Mouse (Mus musculus) heart, embryonic 12.5 days (tissue): ENCODE measurements around the gene Eri3. TPM values are rescaled to one million over a fixed set of nuclear protein-coding genes. Genes with fewer than 3 reads are reported as not detected.

Experiments used
- ATAC-seq: fragments of 200-750 bp; cut with Nextera tagmentation; 2 replicates; pipeline ENCODE4 v1.8.0; 2017; ENCODE audit warnings: moderate TSS enrichment, moderate library complexity; ENCODE audit not compliant: insufficient number of reproducible peaks, low FRiP score
- H3K27ac ChIP-seq: fragments of 300-500 bp; sonication (generic); 2 replicates; pipeline ENCODE4 v1.5.1; 2016; ENCODE audit warnings: mild to moderate bottlenecking, moderate library complexity; ENCODE audit not compliant: poor library complexity, severe bottlenecking
- H3K27me3 ChIP-seq: fragments of 300-500 bp; sonication (generic); replicated peaks from 2 replicates; pipeline ENCODE4 v1.6.1; 2016; ENCODE audit warnings: mild to moderate bottlenecking, moderate library complexity
- H3K36me3 ChIP-seq: fragments of 300-500 bp; sonication (generic); 2 replicates; pipeline ENCODE4 v1.6.1; 2016; ENCODE audit warnings: mild to moderate bottlenecking, moderate library complexity
- H3K4me1 ChIP-seq: fragments of 300-500 bp; sonication (generic); replicated peaks from 2 replicates; pipeline ENCODE4 v1.6.1; 2016; ENCODE audit warnings: mild to moderate bottlenecking
- H3K4me2 ChIP-seq: fragments of 300-500 bp; sonication (generic); 2 replicates; pipeline ENCODE4 v1.6.1; 2016; ENCODE audit warnings: mild to moderate bottlenecking, moderate library complexity
- H3K4me3 ChIP-seq: fragments of 300-500 bp; sonication (generic); 2 replicates; pipeline ENCODE4 v1.5.1; 2016; ENCODE audit warnings: mild to moderate bottlenecking
- H3K9ac ChIP-seq: fragments of 300-500 bp; sonication (generic); 2 replicates; pipeline ENCODE4 v1.6.1; 2016; ENCODE audit warnings: mild to moderate bottlenecking, moderate library complexity
- H3K9me3 ChIP-seq: fragments of 300-500 bp; sonication (generic); replicated peaks from 2 replicates; pipeline ENCODE4 v1.6.1; 2016; ENCODE audit warnings: mild to moderate bottlenecking, moderate library complexity
- WGBS: fragments of 180-500 bp; shearing (Covaris S2); methylation state at CpG from one replicate; pipeline ENCODE4 v1.1.7; 2016; 5-methylcytosine and 5-hydroxymethylcytosine counted together
- polyA plus RNA-seq: library from polyadenylated mRNA; unstranded; fragments of >200 nt; fragmentation: Nextera tagmentation; extraction: Ambion mirVana; gene quantifications from 2 replicates; pipeline ENCODE4 v1.2.1, GENCODE M21; 2016

Gene Eri3
- polyA plus RNA-seq, 1 experiment from 2014 or later: 119 TPM

DNA sequence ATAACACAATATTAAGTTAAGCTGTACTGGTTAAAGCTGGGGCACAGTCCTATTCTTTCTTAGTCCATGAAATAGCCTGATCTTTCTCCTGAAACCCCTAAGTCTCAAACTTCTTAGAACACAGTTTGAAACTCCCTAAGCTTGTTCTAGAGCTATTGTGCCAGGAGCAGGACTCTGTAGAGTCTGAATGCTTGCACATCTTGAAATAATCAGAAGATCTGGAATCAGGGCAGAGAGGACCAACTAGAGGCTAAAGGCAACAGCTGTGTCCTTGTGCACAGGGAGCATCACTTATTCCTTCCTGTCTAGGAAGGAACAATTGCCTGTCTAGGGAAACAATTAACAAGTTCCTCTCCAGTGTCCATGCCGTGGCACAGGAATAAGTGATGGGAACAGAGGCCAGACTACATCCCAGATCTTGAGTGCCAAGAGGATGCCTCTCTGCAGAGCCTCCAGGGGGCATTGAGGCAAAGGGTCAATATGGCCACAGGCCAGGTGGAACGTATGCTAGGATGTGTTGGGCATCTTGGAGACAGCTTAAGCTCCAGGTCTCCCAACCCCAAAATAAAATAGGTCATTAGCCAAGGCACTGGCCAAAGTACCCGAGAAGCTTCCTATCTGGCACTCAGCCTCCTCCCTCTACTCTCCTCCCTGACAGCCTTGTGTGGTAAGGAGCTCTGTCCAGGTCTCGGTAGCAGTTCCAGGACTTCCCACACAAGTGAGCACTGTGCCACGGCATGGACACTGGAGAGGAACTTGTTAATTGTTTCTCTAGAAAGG is 56.9 kb downstream of the Eri3 start:
- Histone ChIP-seq H3K4me2 (no peak overlapping the region), H3K9me3 (no peaks in the 10 kb centered on the region), H3K27ac (no peak overlapping the region), H3K9ac (no peak overlapping the region), H3K36me3 (peaks cover 26% of the 10 kb centered on the region), H3K4me1 (peaks cover 73% of the 10 kb centered on the region), H3K4me3 (no peak overlapping the region), H3K27me3 (no peaks in the 10 kb centered on the region)
- no peak for ATAC-seq
- 84% methylated on average over 5 of the region's 5 CpGs for WGBS

DNA sequence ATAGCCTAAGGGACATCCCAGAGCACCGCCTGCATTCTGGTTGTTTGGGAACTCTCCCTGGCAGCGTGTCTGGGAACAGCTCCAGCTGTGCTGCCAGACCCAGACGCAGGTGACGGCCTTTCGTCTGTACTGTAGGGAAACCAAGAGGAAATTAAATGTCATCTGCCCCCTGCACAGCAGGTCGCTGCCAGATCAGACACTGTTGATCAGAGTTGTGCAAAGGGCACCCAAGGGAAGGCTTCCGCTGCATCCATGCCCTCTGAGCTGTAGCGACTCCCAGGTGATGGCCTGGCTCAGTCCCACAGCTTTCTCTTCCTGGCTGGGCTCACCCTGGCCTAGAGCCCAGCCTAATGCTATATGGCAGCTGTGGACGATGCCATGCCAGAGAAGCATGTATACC is 58.1 kb downstream of the Eri3 start:
- Histone ChIP-seq H3K27me3 (no peaks in the 10 kb centered on the region), H3K36me3 (peaks cover 30% of the 10 kb centered on the region), H3K4me1 (peaks cover 69% of the 10 kb centered on the region)

DNA sequence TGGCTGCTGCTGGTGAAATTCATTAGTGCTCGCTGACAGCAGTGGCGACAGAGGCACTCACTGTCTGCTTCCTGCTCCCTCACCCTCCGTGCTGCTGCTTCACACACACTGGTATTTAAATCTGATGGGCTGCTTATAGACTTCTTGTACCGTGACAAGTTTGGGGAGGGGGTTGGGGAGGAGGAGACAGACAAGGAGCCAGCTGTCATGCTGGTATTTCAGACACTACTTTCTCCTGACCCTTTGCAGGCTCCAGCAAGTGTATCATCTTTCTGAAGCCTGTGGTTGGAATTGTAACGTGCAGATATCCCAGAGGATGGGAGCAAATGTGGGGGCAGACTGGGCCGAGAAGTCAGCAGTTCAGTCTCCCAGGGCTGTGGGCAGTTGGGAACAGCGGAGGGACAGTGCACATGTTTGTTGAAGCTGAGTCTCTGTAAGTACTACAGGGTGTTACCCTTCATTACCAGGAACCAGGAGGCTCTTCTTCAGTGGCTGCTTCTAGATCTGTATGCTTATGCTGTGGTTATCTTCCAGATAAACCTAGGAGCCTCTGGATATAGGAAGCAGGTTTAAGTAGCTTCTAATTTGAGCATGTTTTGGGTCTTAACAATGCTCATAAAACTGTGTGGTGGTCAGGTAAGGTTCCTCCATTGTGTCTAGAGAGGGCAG is 59.3 kb downstream of the Eri3 start:
- WGBS: 15% methylated on average over 7 of the region's 7 CpGs
- no peak overlapping the region for H3K4me3 ChIP-seq
- peaks cover 33% of the 10 kb centered on the region for H3K36me3 ChIP-seq
- no peaks in the 10 kb centered on the region for H3K27me3 ChIP-seq
- H3K9ac ChIP-seq: 0 out of 2 replicates have a peak overlapping the region, but pooled peaks have one; percentile 9
- peak overlapping the region; percentile 75 for H3K27ac ChIP-seq
- peak overlapping the region; percentile 33 for H3K4me2 ChIP-seq
- H3K4me1 ChIP-seq: peaks cover 65% of the 10 kb centered on the region
- ATAC-seq: 0 out of 2 replicates have a peak, but pooled peaks have one; percentile 18
- no peaks in the 10 kb centered on the region for H3K9me3 ChIP-seq

More for the DNA sequence above, 58.1 kb downstream of the Eri3 start:
- H3K9me3 ChIP-seq: no peaks in the 10 kb centered on the region
- H3K4me3 ChIP-seq: no peak overlapping the region
- H3K27ac ChIP-seq: no peak overlapping the region
- no peak for ATAC-seq
- no peak overlapping the region for H3K4me2 ChIP-seq
- no peak overlapping the region for H3K9ac ChIP-seq
- 68% methylated on average over 9 of the region's 9 CpGs for WGBS

DNA sequence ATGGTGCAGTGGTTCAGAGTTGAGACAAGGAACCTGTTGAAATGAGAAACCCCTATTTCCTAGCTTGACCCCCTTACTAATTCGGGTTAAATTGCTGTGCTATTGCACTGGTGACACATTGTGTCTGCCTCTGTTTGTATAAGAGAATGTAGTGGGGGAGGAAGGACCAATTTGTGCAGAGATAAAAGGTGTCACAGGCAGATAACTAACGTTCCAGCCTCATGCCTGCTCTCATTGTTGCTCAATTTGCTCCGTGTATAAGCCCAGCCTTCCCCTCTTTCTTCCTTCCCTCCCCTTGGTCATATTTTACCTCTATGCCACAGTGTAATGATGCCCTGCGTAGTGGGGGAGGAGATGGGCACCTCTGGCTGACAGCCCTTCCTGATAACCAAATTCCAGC is 61.2 kb downstream of the Eri3 start:
- Histone ChIP-seq H3K4me2 (no peak overlapping the region), H3K9ac (0 out of 2 replicates have a peak overlapping the region, but pooled peaks have one; percentile 30), H3K9me3 (no peaks in the 10 kb centered on the region), H3K36me3 (peaks cover 45% of the 10 kb centered on the region), H3K27me3 (no peaks in the 10 kb centered on the region), H3K4me3 (no peak overlapping the region), H3K27ac (no peak overlapping the region), H3K4me1 (peaks cover 47% of the 10 kb centered on the region)
- ATAC-seq: no peak
- WGBS: 11% methylated on average over 4 of the region's 4 CpGs

DNA sequence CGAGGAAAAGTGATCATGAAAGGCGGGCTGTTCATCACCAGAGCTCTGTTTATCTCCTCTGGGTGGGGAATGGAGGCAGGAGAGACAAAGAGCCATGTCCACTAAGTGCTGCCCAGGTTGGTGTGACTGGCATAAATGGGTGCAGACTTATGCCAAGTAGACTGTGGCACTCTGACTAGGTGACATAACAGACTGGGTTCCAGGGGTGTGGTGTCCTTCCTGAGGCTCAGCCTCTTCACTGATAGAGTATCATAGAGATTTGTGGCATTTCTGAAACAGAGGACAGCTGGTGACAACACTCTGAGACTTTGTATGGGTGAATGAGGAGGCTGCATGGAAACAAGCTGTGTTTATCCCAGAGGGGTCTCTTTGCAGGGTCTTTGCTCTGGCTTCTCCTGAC is 61.6 kb downstream of the Eri3 start:
- ATAC-seq: no peak
- WGBS: 24% methylated on average over 2 of the region's 2 CpGs
- Histone ChIP-seq H3K36me3 (peaks cover 50% of the 10 kb centered on the region), H3K4me2 (no peak overlapping the region), H3K27me3 (no peaks in the 10 kb centered on the region), H3K9me3 (no peaks in the 10 kb centered on the region), H3K9ac (0 out of 2 replicates have a peak overlapping the region, but pooled peaks have one; percentile 30), H3K27ac (no peak overlapping the region), H3K4me3 (no peak overlapping the region), H3K4me1 (peaks cover 44% of the 10 kb centered on the region)

DNA sequence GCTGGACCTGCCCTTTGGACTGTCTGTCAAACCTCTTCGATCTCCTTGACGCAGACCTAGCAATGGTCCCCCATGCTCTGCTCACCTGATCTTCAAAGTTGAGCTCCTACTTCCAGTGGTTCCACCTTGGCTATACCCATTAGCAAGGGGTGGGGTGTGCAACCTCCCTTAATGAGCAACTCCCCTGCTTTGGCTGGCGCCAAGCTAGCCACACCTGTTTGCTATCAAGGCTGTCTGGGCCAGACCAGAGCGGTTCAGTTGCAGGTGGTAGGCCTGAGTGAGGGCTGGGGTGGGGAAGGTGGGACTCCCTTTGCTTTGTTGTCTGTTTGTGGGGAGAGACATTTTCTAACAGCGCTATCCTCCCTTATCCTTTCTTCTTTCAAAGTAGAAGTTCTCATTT is 62.5 kb downstream of the Eri3 start:
- no peak overlapping the region for H3K9ac ChIP-seq
- ATAC-seq: no peak
- no peaks in the 10 kb centered on the region for H3K9me3 ChIP-seq
- 90% methylated on average over 5 of the region's 5 CpGs for WGBS
- peaks cover 49% of the 10 kb centered on the region for H3K36me3 ChIP-seq
- no peak overlapping the region for H3K4me3 ChIP-seq
- H3K27ac ChIP-seq: no peak overlapping the region
- peaks cover 37% of the 10 kb centered on the region for H3K4me1 ChIP-seq
- no peaks in the 10 kb centered on the region for H3K27me3 ChIP-seq
- no peak overlapping the region for H3K4me2 ChIP-seq

DNA sequence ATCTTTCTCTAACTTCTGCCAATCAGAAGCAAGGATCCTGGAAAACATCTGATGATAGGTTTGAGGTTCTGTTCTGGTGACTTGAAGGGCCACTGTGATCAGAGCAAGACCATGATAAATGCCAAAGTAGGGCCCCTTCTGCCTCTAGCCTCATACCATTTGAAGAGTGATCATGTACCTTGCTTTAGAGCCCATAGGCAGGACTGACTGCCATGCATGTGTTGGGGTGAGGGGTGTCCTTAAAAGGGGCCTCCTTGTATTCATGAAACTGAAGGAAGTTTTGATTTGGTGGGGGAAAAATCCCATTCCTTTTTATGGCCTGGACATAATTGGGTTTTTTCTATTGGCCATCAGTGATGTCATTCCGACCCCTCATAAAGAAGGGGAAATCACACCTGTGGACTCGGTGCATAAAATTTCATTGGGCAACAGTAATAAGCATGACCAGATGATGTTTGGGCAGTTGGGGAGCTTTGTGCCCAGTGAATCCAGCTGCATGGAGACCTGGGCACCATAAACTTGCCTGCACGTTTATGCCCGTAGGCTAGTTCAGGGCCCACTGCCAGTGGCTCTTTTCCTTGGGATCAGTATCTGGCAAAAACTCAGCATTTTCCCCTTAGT is 63.1 kb downstream of the Eri3 start:
- Histone ChIP-seq H3K4me3 (no peak overlapping the region), H3K27me3 (no peaks in the 10 kb centered on the region), H3K4me2 (no peak overlapping the region), H3K27ac (no peak overlapping the region), H3K9me3 (no peaks in the 10 kb centered on the region), H3K4me1 (peaks cover 31% of the 10 kb centered on the region), H3K36me3 (peaks cover 47% of the 10 kb centered on the region), H3K9ac (no peak overlapping the region)
- 89% methylated on average over 4 of the region's 4 CpGs for WGBS
- no peak for ATAC-seq

DNA sequence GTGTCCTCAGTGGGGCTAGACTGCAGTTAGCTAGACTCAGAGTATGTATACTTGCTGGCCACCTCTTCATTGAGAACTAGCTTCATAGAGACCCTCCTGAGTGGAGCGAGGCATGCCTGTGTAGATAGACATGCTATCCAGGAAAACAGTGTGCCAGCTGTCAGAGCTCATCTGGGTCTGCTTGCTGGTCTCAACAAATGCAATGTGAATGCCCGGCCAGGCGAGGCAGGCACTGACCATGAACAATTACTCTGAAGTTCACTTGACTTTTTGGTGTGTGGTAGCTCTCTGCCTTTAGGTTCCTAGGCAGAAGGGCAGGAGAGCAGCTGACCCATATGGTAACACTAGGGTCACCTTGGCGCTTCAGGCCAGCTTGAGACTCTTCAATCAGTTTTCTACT is 66.4 kb downstream of the Eri3 start:
- H3K27ac ChIP-seq: no peak overlapping the region
- H3K27me3 ChIP-seq: no peaks in the 10 kb centered on the region
- H3K36me3 ChIP-seq: peaks cover 58% of the 10 kb centered on the region
- peaks cover 6% of the 10 kb centered on the region for H3K4me1 ChIP-seq
- H3K9ac ChIP-seq: no peak overlapping the region
- H3K9me3 ChIP-seq: no peaks in the 10 kb centered on the region
- ATAC-seq: no peak
- H3K4me2 ChIP-seq: no peak overlapping the region
- 83% methylated on average over 4 of the region's 4 CpGs for WGBS
- H3K4me3 ChIP-seq: no peak overlapping the region

DNA sequence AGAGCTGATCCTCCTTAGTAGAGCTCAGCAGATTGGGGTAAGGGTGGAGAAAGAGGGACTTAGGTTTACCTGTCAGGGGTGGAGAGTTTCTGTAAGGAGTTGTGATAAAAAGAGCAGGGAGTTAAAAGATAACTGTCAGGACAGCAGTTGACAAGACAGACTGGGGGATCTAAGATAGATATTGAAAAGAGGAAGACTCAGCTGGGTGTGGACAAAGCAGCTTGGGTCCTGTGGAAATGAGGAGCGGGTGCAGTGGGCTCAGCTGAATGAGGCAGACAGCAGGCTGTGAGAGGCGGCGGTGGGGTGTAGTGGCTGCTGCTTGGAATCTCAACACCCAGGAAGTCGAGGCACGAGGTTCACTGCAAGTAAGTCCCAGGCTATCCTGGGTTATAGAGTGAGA is 72.1 kb downstream of the Eri3 start:
- H3K4me2 ChIP-seq: no peak overlapping the region
- no peaks in the 10 kb centered on the region for H3K27me3 ChIP-seq
- WGBS: 82% methylated on average over 5 of the region's 5 CpGs
- H3K4me3 ChIP-seq: no peak overlapping the region
- H3K36me3 ChIP-seq: peaks cover 31% of the 10 kb centered on the region; the same call in 1 of the 2 replicates
- H3K27ac ChIP-seq: 0 out of 2 replicates have a peak overlapping the region, but pooled peaks have one; percentile 4
- no peak for ATAC-seq
- no peaks in the 10 kb centered on the region for H3K9me3 ChIP-seq
- peaks cover 18% of the 10 kb centered on the region for H3K4me1 ChIP-seq
- H3K9ac ChIP-seq: no peak overlapping the region

DNA sequence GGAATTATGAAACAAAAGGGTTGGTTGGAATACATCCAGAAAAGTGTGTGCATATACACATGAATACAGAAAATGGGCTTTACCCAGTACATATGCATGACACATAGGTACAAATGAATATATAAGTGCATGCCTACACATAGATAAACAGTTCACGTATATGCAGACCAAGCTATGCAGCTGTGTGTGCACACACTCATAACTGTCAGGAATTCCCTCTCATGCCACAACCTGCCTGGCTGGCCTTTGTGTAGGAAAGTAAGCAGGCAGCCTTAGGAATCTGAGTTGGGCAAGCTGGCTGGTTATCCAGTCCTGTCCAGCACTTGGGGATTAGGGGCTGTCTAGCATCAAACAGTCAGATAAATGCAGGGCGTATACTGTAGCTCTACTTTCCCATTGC is 72.9 kb downstream of the Eri3 start:
- H3K4me3 ChIP-seq: no peak overlapping the region
- H3K4me2 ChIP-seq: no peak overlapping the region
- no peak overlapping the region for H3K9ac ChIP-seq
- H3K9me3 ChIP-seq: no peaks in the 10 kb centered on the region
- ATAC-seq: peak; percentile 42; the same call in 1 of the 2 replicates
- no peaks in the 10 kb centered on the region for H3K27me3 ChIP-seq
- peaks cover 30% of the 10 kb centered on the region; the same call in 1 of the 2 replicates for H3K36me3 ChIP-seq
- WGBS: 48% methylated on average over 2 of the region's 2 CpGs
- peaks cover 18% of the 10 kb centered on the region for H3K4me1 ChIP-seq
- peak overlapping the region; percentile 62; the same call in 1 of the 2 replicates for H3K27ac ChIP-seq

DNA sequence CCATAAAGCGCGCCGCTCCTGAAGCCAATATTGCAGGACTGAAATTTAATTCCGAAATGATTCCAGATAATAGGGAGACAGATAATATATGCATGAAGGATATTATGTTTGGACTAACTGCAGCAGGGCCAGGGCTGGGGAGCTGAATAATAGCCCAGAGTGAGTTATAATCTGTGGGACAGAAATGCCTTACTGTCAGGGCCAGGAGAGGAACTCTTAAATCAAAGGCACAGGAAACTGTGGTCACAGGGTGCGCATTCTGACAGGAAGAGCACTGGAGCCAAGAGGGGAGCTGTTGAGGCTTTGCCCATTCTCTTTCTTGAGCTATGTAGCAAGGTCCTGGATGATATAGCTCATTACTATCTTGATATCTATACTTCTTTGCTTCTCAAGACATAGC is 74.5 kb downstream of the Eri3 start:
- 92% methylated on average over 5 of the region's 5 CpGs for WGBS
- H3K27me3 ChIP-seq: no peaks in the 10 kb centered on the region
- H3K9me3 ChIP-seq: no peaks in the 10 kb centered on the region
- no peak overlapping the region for H3K9ac ChIP-seq
- peaks cover 33% of the 10 kb centered on the region for H3K4me1 ChIP-seq
- ATAC-seq: no peak
- H3K4me2 ChIP-seq: no peak overlapping the region
- H3K27ac ChIP-seq: no peak overlapping the region
- peaks cover 28% of the 10 kb centered on the region for H3K36me3 ChIP-seq
- no peak overlapping the region for H3K4me3 ChIP-seq
